Mouse (Mus musculus) limb, embryonic 14.5 days (tissue): ENCODE data around the gene Dcdc2b. TPM values are rescaled to one million over a fixed set of nuclear protein-coding genes. Genes with fewer than 3 reads are reported as not detected.

Experiments used
- ATAC-seq: fragments of 200-750 bp; cut with Nextera tagmentation; 2 replicates; pipeline ENCODE4 v1.8.0; 2017; ENCODE audit warnings: low read depth, moderate number of reproducible peaks, moderate TSS enrichment; ENCODE audit not compliant: low FRiP score
- DNase-seq: peaks from one replicate; pipeline ENCODE4 v3.0.0-alpha.2; 2015; ENCODE audit warnings: low spot score
- H3K27ac ChIP-seq: fragments of 300-500 bp; sonication (generic); replicated peaks from 2 replicates; pipeline ENCODE4 v1.5.1; 2014; ENCODE audit warnings: low read depth, mild to moderate bottlenecking, low read length, moderate library complexity, mixed read lengths
- H3K27me3 ChIP-seq: fragments of 300-500 bp; sonication (generic); 2 replicates; pipeline ENCODE4 v1.6.1; 2014; ENCODE audit warnings: low read length, mixed read lengths; ENCODE audit not compliant: control insufficient read depth, insufficient read depth
- H3K36me3 ChIP-seq: fragments of 300-500 bp; sonication (generic); 2 replicates; pipeline ENCODE4 v1.6.1; 2014; ENCODE audit warnings: mild to moderate bottlenecking, low read length, moderate library complexity, mixed read lengths; ENCODE audit not compliant: control insufficient read depth, insufficient read depth
- H3K4me1 ChIP-seq: fragments of 300-500 bp; sonication (generic); 2 replicates; pipeline ENCODE4 v1.6.1; 2014; ENCODE audit warnings: antibody characterized with exemption, low read length, mixed read lengths; ENCODE audit not compliant: control insufficient read depth, insufficient read depth
- H3K4me2 ChIP-seq: fragments of 300-500 bp; sonication (generic); replicated peaks from 2 replicates; pipeline ENCODE4 v1.6.1; 2014; ENCODE audit warnings: low read depth, mild to moderate bottlenecking, low read length, moderate library complexity; ENCODE audit not compliant: severe bottlenecking
- H3K4me3 ChIP-seq: fragments of 300-500 bp; sonication (generic); replicated peaks from 2 replicates; pipeline ENCODE4 v1.5.1; 2014; ENCODE audit warnings: low read length
- H3K9ac ChIP-seq: fragments of 300-500 bp; sonication (generic); 2 replicates; pipeline ENCODE4 v1.6.1; 2014; ENCODE audit warnings: mild to moderate bottlenecking, low read depth, low read length, moderate library complexity; ENCODE audit not compliant: severe bottlenecking
- H3K9me3 ChIP-seq: fragments of 300-500 bp; sonication (generic); 2 replicates; pipeline ENCODE4 v1.6.1; 2016; ENCODE audit warnings: low read length; ENCODE audit not compliant: control insufficient read depth
- POLR2A ChIP-seq: fragments of 200-500 bp; IDR thresholded peaks from 2 replicates; pipeline ENCODE4 v1.8.0; 2012; ENCODE audit warnings: inconsistent platforms, mild to moderate bottlenecking, moderate library complexity, borderline replicate concordance; ENCODE audit not compliant: insufficient read depth, insufficient read length; ENCODE audit errors: extremely low read depth
- WGBS: fragments of 180-500 bp; shearing (Covaris S2); extraction: QIAGEN DNeasy Blood & Tissue Kit; methylation state at CpG from one replicate; pipeline ENCODE4 v1.1.7; 2014; 5-methylcytosine and 5-hydroxymethylcytosine counted together
- polyA plus RNA-seq, 2 experiments: library from polyadenylated mRNA; depleted of rRNA in 1 of 2; stranded (reverse) in 1 of 2; unstranded in 1 of 2; fragments of >200 nt; fragmentation: Nextera tagmentation in 1 of 2; extraction: Ambion mirVana in 1 of 2; gene quantifications; 2 replicates each; pipeline versions ENCODE4 v1.2.1 to v1.2.3; 2012 to 2014

The Dcdc2b gene
- polyA plus RNA-seq, 2 experiments, result 2.5 to 5.2 TPM

DNA sequence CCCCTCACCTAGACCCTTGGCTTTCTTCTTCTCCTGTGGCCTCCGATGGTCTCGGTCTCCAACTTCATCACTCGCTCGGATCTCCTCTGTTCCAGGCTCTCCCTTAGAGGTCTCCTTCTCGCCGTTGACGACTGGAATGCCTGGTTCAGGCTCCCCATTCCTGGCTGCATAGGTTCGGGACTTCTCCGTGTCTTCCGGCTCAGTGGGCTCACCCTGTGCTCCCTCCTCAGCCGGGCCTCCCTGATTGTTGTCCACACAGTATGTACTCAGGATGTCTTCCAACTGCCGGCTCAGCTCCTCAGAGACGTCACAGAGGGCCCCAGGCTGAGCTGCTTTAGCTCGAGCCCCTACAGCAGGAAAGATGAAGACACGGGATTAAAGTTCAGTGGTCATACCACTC is 25.2 kb upstream of the Dcdc2b start:
- H3K4me3 ChIP-seq, result peak overlapping the region; percentile 55
- H3K27me3 ChIP-seq, result no peaks in the 10 kb centered on the region
- 87% methylated on average over 15 of the region's 15 CpGs for WGBS
- peak overlapping the region; percentile 70 for H3K9ac ChIP-seq
- peak overlapping the region; percentile 73 for H3K4me2 ChIP-seq
- H3K36me3 ChIP-seq, result peaks cover 52% of the 10 kb centered on the region
- ATAC-seq, result no peak
- TF ChIP-seq POLR2A, result no peak
- H3K27ac ChIP-seq, result no peak overlapping the region
- H3K9me3 ChIP-seq, result no peaks in the 10 kb centered on the region
- peaks cover 20% of the 10 kb centered on the region for H3K4me1 ChIP-seq
- no peak for DNase-seq

DNA sequence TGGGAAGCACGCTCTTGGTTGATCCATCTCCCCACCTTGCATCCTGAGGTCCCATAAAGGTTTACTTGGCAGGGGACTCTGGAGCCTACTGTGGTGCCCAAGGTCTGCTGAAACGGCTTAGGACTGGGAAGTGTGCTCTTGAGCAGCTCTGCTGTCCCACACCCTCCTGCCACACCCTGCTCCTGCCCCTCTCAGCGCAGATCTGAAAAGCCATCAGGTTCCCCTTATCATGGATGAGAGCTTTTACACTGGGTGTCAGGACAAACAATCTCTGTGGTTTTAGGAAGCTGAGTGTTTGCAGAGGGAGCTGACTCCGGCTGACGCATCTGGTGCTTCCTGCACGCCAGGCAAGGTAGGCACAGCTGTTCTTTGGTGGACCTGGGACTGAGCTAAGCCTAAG is 19.8 kb upstream of the Dcdc2b start:
- Histone ChIP-seq H3K27me3 (no peaks in the 10 kb centered on the region), H3K9me3 (no peaks in the 10 kb centered on the region), H3K36me3 (peaks cover 97% of the 10 kb centered on the region), H3K4me1 (peaks cover 4% of the 10 kb centered on the region), H3K27ac (no peak overlapping the region), H3K4me3 (no peak overlapping the region), H3K4me2 (no peak overlapping the region), H3K9ac (no peak overlapping the region)
- TF ChIP-seq POLR2A, result no peak
- no peak for DNase-seq
- no peak for ATAC-seq
- WGBS, result 94% methylated on average over 6 of the region's 6 CpGs

DNA sequence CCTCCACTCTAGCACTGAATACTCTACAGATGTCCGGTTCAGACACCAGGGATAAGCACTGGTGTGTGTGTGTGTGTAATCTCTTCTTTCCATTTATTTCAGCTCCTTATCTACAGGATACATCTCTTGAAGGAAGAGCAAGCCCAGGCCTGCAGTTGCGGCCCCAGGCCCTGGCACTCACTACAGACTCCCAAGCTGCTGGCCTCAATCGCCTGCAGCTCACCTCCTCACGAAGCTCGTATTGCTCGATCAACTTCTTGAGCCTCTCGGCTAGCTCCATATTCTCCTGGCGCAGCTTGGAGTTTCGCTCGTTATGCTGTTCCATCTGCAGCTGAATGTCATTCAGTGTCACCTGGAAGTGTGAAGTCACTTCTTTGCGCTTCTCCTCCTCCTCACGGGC is 17.8 kb upstream of the Dcdc2b start:
- Histone ChIP-seq H3K4me2 (no peak overlapping the region), H3K27me3 (no peaks in the 10 kb centered on the region), H3K9ac (no peak overlapping the region), H3K27ac (no peak overlapping the region), H3K4me1 (no peaks in the 10 kb centered on the region), H3K36me3 (peaks cover 100% of the 10 kb centered on the region), H3K4me3 (no peak overlapping the region), H3K9me3 (no peaks in the 10 kb centered on the region)
- 85% methylated on average over 12 of the region's 12 CpGs for WGBS
- DNase-seq, result no peak
- ATAC-seq, result no peak
- no peak for TF ChIP-seq POLR2A

DNA sequence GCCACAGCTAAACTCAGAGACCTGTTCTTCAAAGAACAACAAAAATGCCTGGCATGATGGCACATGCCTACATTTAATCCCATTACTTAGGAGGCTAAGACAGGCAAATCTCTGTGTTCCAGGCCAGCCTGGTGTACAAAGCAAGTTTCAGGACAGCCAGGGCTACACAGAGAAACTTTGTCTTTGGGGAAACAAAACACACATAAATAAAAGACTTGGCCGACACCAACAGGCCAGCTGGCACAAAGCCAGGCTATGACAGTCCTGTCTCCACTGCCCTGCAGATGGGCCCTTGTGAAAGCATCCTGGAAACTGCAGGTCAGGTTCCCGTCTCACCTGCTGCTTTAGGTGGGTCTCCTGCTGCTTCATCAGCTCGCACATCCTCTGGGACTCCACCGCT is 16.9 kb upstream of the Dcdc2b start:
- no peak overlapping the region for H3K27ac ChIP-seq
- H3K4me1 ChIP-seq, result no peaks in the 10 kb centered on the region
- no peaks in the 10 kb centered on the region for H3K27me3 ChIP-seq
- no peak overlapping the region for H3K9ac ChIP-seq
- DNase-seq, result no peak
- H3K4me2 ChIP-seq, result no peak overlapping the region
- no peaks in the 10 kb centered on the region for H3K9me3 ChIP-seq
- peaks cover 99% of the 10 kb centered on the region for H3K36me3 ChIP-seq
- no peak for ATAC-seq
- no peak for TF ChIP-seq POLR2A
- WGBS, result 81% methylated on average over 4 of the region's 4 CpGs
- no peak overlapping the region for H3K4me3 ChIP-seq

DNA sequence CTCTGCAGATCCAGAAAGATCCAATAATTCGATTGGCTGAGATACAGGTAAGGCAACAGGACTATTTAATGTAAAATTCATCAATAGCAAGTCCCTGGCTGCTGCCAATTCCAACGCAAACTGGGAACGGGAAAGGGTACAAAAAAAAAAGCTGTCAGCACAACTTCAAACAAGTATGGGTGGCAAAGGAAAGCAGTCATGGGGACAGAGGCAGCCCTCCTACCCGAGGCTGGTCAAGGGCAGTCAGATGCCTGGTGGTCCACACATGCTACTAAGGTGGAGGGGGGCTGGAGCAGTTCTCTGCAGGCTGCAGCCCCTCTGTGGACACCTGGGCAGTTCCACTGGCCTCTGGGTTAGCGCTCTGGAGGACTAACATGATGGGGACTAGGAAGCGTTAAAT is 12.0 kb upstream of the Dcdc2b start:
- no peak for DNase-seq
- Histone ChIP-seq H3K9ac (no peak overlapping the region), H3K4me2 (no peak overlapping the region), H3K27me3 (no peaks in the 10 kb centered on the region), H3K4me3 (no peak overlapping the region), H3K27ac (no peak overlapping the region), H3K4me1 (peaks cover 19% of the 10 kb centered on the region), H3K36me3 (peaks cover 51% of the 10 kb centered on the region), H3K9me3 (no peaks in the 10 kb centered on the region)
- ATAC-seq, result no peak
- 72% methylated on average over 6 of the region's 6 CpGs for WGBS
- TF ChIP-seq POLR2A, result no peak

DNA sequence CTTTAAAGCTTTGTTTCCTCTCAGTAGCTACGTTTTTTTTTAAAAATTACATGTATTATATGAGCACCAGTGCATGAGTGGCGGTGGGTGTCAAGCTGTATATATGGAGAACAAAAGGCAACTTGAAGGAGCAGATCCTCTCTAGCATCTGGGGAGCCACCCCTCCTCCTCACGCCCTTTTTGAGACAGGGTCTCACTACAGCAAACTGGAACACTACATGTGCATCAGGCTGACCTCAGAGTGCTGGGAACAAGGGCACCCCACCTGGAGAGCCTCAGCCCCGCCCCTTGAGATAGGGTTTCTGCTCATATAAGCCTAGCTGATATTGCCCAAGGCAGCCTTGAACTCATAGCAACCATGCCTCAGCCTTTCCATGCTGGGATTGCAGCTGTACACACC is 11.4 kb upstream of the Dcdc2b start:
- 41% methylated on average over 4 of the region's 4 CpGs for WGBS
- Histone ChIP-seq H3K4me1 (peaks cover 19% of the 10 kb centered on the region), H3K36me3 (peaks cover 45% of the 10 kb centered on the region)

More for the DNA sequence above, 11.4 kb upstream of the Dcdc2b start:
- TF ChIP-seq POLR2A, result no peak
- DNase-seq (no peak), ATAC-seq (no peak)
- H3K27me3 ChIP-seq, result no peaks in the 10 kb centered on the region
- H3K4me3 ChIP-seq, result no peak overlapping the region
- no peak overlapping the region for H3K27ac ChIP-seq
- H3K9me3 ChIP-seq, result no peaks in the 10 kb centered on the region
- peak overlapping the region; percentile 88 for H3K4me2 ChIP-seq
- H3K9ac ChIP-seq, result no peak overlapping the region
